Mouse (Mus musculus) cerebellum, adult 2 months (tissue): Measurements from ENCODE around the gene Ift172.

Experiments
- CTCF ChIP-seq: fragments of 200-500 bp; IDR thresholded peaks from 2 replicates; pipeline ENCODE4 v1.5.1; 2011; ENCODE audit warnings: low read depth, mild to moderate bottlenecking, control low read depth, low read length, moderate library complexity, borderline replicate concordance; ENCODE audit not compliant: insufficient read depth
- POLR2A ChIP-seq: fragments of 200-500 bp; IDR thresholded peaks from 2 replicates; pipeline ENCODE4 v1.6.1; 2011; ENCODE audit warnings: low read length, control low read depth, borderline replicate concordance; ENCODE audit not compliant: insufficient read depth

DNA sequence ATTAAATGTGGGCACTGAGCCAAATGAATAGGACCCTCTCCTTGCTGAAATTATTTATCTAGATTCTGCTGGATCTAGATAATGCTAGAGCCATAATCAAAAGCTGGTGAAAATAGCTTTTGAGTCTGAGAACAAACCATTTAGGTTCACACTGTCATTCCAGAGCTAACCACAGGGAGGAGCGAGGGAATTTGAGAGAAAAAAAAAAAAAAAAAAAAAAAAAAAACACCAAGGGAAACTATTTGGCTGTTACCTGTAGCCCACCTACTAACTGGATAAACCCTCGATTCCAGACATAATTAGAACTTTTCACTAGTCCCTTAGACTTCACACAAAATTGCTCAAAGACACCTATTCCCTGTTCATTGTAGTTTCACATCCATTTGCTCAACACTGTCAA lies 71.8 kb downstream of the Ift172 start:
- TF ChIP-seq CTCF (no peak), POLR2A (no peak)
